10 mouse cellular contexts compared by ENCODE assay signal in the genomic region with DNA sequence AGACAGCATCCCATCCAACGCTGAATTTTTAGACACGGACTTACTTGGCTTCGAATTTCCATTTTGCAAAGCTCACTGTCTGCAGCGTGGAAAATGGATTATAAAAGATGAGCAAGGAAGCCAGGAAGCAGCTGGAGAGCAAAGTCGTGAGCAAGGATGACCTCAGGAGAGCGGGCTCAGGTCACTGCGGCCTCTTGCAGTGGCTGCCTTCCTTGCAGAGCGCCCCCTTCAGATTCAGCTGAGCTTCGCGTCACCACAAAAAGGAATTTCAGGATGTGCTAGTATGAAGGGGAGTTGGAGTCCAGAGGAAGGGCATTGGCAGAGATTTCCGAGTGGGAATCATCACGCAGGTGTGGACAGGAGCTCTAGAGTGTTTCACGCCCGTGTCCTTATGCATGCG. TPM values are rescaled to one million over a fixed set of nuclear protein-coding genes. Genes with fewer than 3 reads are reported as not detected.
DNase-seq lines count a peak whose midpoint lies in the region; ATAC-seq and TF ChIP-seq lines count a peak whose summit lies in the region.
"Had no signal": no experiment of that assay in that cellular context is flagged by ENCODE, and none has a peak within 500 bp of the region (broad histone marks: within the 10 kb centered on the region; RNA-seq: fewer than 3 reads in every experiment).

No protein-coding gene starts in this region.

- H3K27me3 ChIP-seq in heart, adult 2 months (ENCODE audit: control insufficient read depth, insufficient read depth, low read length): no peaks in the 10 kb centered on the region
- no peaks in the 10 kb centered on the region for H3K27me3 ChIP-seq in liver, adult 2 months (ENCODE audit: control insufficient read depth, insufficient read depth, low read length)
- peaks cover 12% of the 10 kb centered on the region for H3K27me3 ChIP-seq in liver, embryonic 12.5 days (replicated peaks)
- no peaks in the 10 kb centered on the region; the same call in 1 of the 2 replicates for H3K27me3 ChIP-seq in embryonic facial prominence, embryonic 10.5 days (replicated peaks; ENCODE audit: low read depth, poor library complexity, severe bottlenecking)
- H3K27me3 ChIP-seq in forebrain, embryonic 11.5 days (ENCODE audit: control insufficient read depth, insufficient read depth, low read length): no peaks in the 10 kb centered on the region
- H3K27me3 ChIP-seq: neural tube, embryonic 12.5 days had no signal

- H3K9ac ChIP-seq in heart, adult 2 months (ENCODE audit: low read depth, low read length): no peak overlapping the region
- H3K9ac ChIP-seq in liver, adult 2 months (ENCODE audit: low read depth, low read length): no peak overlapping the region
- no peak overlapping the region for H3K9ac ChIP-seq in liver, embryonic 12.5 days
- no peak overlapping the region for H3K9ac ChIP-seq in forebrain, embryonic 11.5 days (ENCODE audit: low read length)
- H3K9ac ChIP-seq: neural tube, embryonic 12.5 days had no signal

- no peak for ATAC-seq in liver, embryonic 12.5 days
- no peak for ATAC-seq in forebrain, embryonic 11.5 days (replicated peaks; ENCODE audit: low FRiP score)

- H3K27ac ChIP-seq in heart, adult 2 months: no peak overlapping the region
- H3K27ac ChIP-seq in liver, adult 2 months (replicated peaks; ENCODE audit: insufficient read depth, low read depth, low read length): no peak overlapping the region
- no peak overlapping the region for H3K27ac ChIP-seq in liver, embryonic 12.5 days
- no peak overlapping the region for H3K27ac ChIP-seq in embryonic facial prominence, embryonic 10.5 days (replicated peaks)
- no peak overlapping the region for H3K27ac ChIP-seq in forebrain, embryonic 11.5 days (ENCODE audit: low read depth, low read length)
- H3K27ac ChIP-seq: heart, embryonic 10.5 days; neural tube, embryonic 12.5 days had no signal

- no peak overlapping the region for H3K4me2 ChIP-seq in liver, embryonic 12.5 days
- H3K4me2 ChIP-seq in forebrain, embryonic 11.5 days (ENCODE audit: low read depth, low read length, severe bottlenecking): no peak overlapping the region
- H3K4me2 ChIP-seq: neural tube, embryonic 12.5 days had no signal

- WGBS in heart, adult 2 months: 28% methylated on average over 15 of the region's 15 CpGs
- 66% methylated on average over 15 of the region's 15 CpGs for WGBS in liver, adult 2 months
- WGBS in liver, embryonic 12.5 days (ENCODE audit: insufficient replicate concordance): 31% methylated on average over 15 of the region's 15 CpGs
- 20% methylated on average over 15 of the region's 15 CpGs for WGBS in embryonic facial prominence, embryonic 10.5 days
- 22% methylated on average over 15 of the region's 15 CpGs for WGBS in forebrain, embryonic 11.5 days

- no peaks in the 10 kb centered on the region for H3K36me3 ChIP-seq in heart, adult 2 months (ENCODE audit: control insufficient read depth, insufficient read depth, low read length)
- no peaks in the 10 kb centered on the region for H3K36me3 ChIP-seq in liver, adult 2 months (ENCODE audit: control insufficient read depth, insufficient read depth, low read length)
- no peaks in the 10 kb centered on the region for H3K36me3 ChIP-seq in liver, embryonic 12.5 days
- H3K36me3 ChIP-seq in embryonic facial prominence, embryonic 10.5 days (replicated peaks): no peaks in the 10 kb centered on the region
- no peaks in the 10 kb centered on the region for H3K36me3 ChIP-seq in forebrain, embryonic 11.5 days (ENCODE audit: control insufficient read depth, insufficient read depth, low read length)
- H3K36me3 ChIP-seq: heart, embryonic 10.5 days; neural tube, embryonic 12.5 days had no signal

- TF ChIP-seq POLR2A in heart, adult 2 months (IDR thresholded peaks at IDR 0.05; ENCODE audit: insufficient read depth, low read depth, low read length): no peak
- TF ChIP-seq POLR2A in liver, adult 2 months (IDR thresholded peaks at IDR 0.05; ENCODE audit: extremely low read depth, insufficient read depth, low read length): no peak

- TF ChIP-seq EP300 in heart, adult 2 months (IDR thresholded peaks at IDR 0.05; ENCODE audit: insufficient read depth, low read depth, low read length): no peak

- DNase-seq in heart, adult 2 months: no peak
- DNase-seq in heart, adult 8-10 months (ENCODE audit: low spot score): no peak
- DNase-seq in liver, adult 2 months (ENCODE audit: extremely low read depth, low read depth, low spot score): no peak
- peak; percentile 22 for DNase-seq in NIH3T3 (ENCODE audit: low read depth)
- DNase-seq in embryonic facial prominence, embryonic 10.5 days (ENCODE audit: low spot score): peak; percentile 45
- DNase-seq in forebrain, embryonic 11.5 days (ENCODE audit: low spot score): no peak
- no peak for DNase-seq in thymus, postnatal 36 days

- TF ChIP-seq CTCF in heart, adult 2 months (IDR thresholded peaks at IDR 0.05): peak; percentile 43
- peak; percentile 43 for TF ChIP-seq CTCF in liver, adult 2 months (IDR thresholded peaks at IDR 0.05; ENCODE audit: low read depth, low read length)

- no peaks in the 10 kb centered on the region for H3K79me2 ChIP-seq in heart, adult 2 months (replicated peaks; ENCODE audit: control insufficient read depth, insufficient read depth, low read length)
- H3K79me2 ChIP-seq in liver, adult 2 months (ENCODE audit: control insufficient read depth, insufficient read depth, low read length): no peaks in the 10 kb centered on the region

- intact Hi-C loops in heart, adult 2 months (cut with DNase I): no loop called here

- H3K4me3 ChIP-seq in heart, adult 2 months: no peak overlapping the region
- no peak overlapping the region for H3K4me3 ChIP-seq in liver, adult 2 months (ENCODE audit: insufficient read depth, low read depth, low read length)
- H3K4me3 ChIP-seq in liver, embryonic 12.5 days: no peak overlapping the region
- no peak overlapping the region for H3K4me3 ChIP-seq in embryonic facial prominence, embryonic 10.5 days
- H3K4me3 ChIP-seq in forebrain, embryonic 11.5 days (ENCODE audit: low read depth, low read length): no peak overlapping the region
- H3K4me3 ChIP-seq: heart, embryonic 10.5 days; neural tube, embryonic 12.5 days had no signal

- no peaks in the 10 kb centered on the region for H3K4me1 ChIP-seq in heart, adult 2 months (ENCODE audit: control insufficient read depth, insufficient read depth, low read length)
- peaks cover 3% of the 10 kb centered on the region for H3K4me1 ChIP-seq in liver, adult 2 months (ENCODE audit: control insufficient read depth, insufficient read depth, low read length)
- H3K4me1 ChIP-seq in liver, embryonic 12.5 days: no peaks in the 10 kb centered on the region
- peaks cover 7% of the 10 kb centered on the region for H3K4me1 ChIP-seq in embryonic facial prominence, embryonic 10.5 days
- 0 out of 2 replicates have a peak, but pooled peaks cover 2% of the 10 kb centered on the region for H3K4me1 ChIP-seq in forebrain, embryonic 11.5 days (replicated peaks; ENCODE audit: control insufficient read depth, insufficient read depth, low read length)
- H3K4me1 ChIP-seq: neural tube, embryonic 12.5 days had no signal

- H3K9me3 ChIP-seq in liver, embryonic 12.5 days (replicated peaks): no peaks in the 10 kb centered on the region
- no peaks in the 10 kb centered on the region for H3K9me3 ChIP-seq in embryonic facial prominence, embryonic 10.5 days
- no peaks in the 10 kb centered on the region for H3K9me3 ChIP-seq in forebrain, embryonic 11.5 days (ENCODE audit: control insufficient read depth, low read length)
- H3K9me3 ChIP-seq: heart, embryonic 10.5 days; neural tube, embryonic 12.5 days had no signal

RNA-seq across cellular contexts. Expression of a gene that starts 10.3 kb away (rescaled TPM):
- 10 to 100 TPM; 22.6 to 28.7 TPM for total RNA-seq in heart, adult 2 months (2021)
- polyA plus RNA-seq in heart, adult 2 months (2012; rRNA removed): 22.3 and 36.0 TPM in 2 replicates
- total RNA-seq in heart, adult 8-10 months (2022): 10 to 100 TPM; 24.1 to 35.6 (median 29.8) TPM
- 68.7 and 74.7 TPM in 2 replicates for total RNA-seq in liver, adult 2 months (2014; rRNA removed)
- polyA plus RNA-seq in liver, adult 2 months (2012; rRNA removed): 44.0 and 56.0 TPM in 2 replicates
- polyA plus RNA-seq in liver, embryonic 12.5 days (2016; fragmentation: Nextera tagmentation; extraction: Ambion mirVana): 57.4 and 61.7 TPM in 2 replicates
- 76.4 and 80.4 TPM in 2 replicates for polyA plus RNA-seq in embryonic facial prominence, embryonic 10.5 days (2016; fragmentation: Nextera tagmentation; extraction: Ambion mirVana)
- polyA plus RNA-seq in forebrain, embryonic 11.5 days (2014; fragmentation: Nextera tagmentation; extraction: Ambion mirVana): 75.7 and 83.7 TPM in 2 replicates

RNA-seq across cellular contexts. Expression of a gene that starts 10.4 kb away (rescaled TPM):
- 1 to 10 TPM; 1.9 to 2.0 TPM for total RNA-seq in heart, adult 2 months (2021)
- 0.35 TPM in 1 of 2 replicates, not detected in the other for polyA plus RNA-seq in heart, adult 2 months (2012; rRNA removed)
- total RNA-seq in heart, adult 8-10 months (2022): 1 to 10 TPM; 1.4 to 3.6 (median 2.9) TPM
- 8.9 TPM in 2 replicates for total RNA-seq in liver, adult 2 months (2014; rRNA removed)
- 0.81 TPM in 1 of 2 replicates, not detected in the other for polyA plus RNA-seq in liver, adult 2 months (2012; rRNA removed)
- polyA plus RNA-seq in liver, embryonic 12.5 days (2016; fragmentation: Nextera tagmentation; extraction: Ambion mirVana): 0.71 and 0.86 TPM in 2 replicates
- polyA plus RNA-seq in embryonic facial prominence, embryonic 10.5 days (2016; fragmentation: Nextera tagmentation; extraction: Ambion mirVana): 0.92 and 1.4 TPM in 2 replicates
- 0.71 TPM in 1 of 2 replicates, not detected in the other for polyA plus RNA-seq in forebrain, embryonic 11.5 days (2014; fragmentation: Nextera tagmentation; extraction: Ambion mirVana)

RNA-seq across cellular contexts. Expression of a gene that starts 11.4 kb away (rescaled TPM):
- 10 to 100 TPM; 18.1 to 26.3 TPM for total RNA-seq in heart, adult 2 months (2021)
- polyA plus RNA-seq in heart, adult 2 months (2012; rRNA removed): 1.3 and 1.5 TPM in 2 replicates
- total RNA-seq in heart, adult 8-10 months (2022): 10 to 100 TPM; 17.5 to 26.5 (median 24.3) TPM
- 99.7 and 113 TPM in 2 replicates for total RNA-seq in liver, adult 2 months (2014; rRNA removed)
- 1.6 and 2.9 TPM in 2 replicates for polyA plus RNA-seq in liver, adult 2 months (2012; rRNA removed)
- 15.9 and 17.5 TPM in 2 replicates for polyA plus RNA-seq in liver, embryonic 12.5 days (2016; fragmentation: Nextera tagmentation; extraction: Ambion mirVana)
- 11.7 and 12.5 TPM in 2 replicates for polyA plus RNA-seq in embryonic facial prominence, embryonic 10.5 days (2016; fragmentation: Nextera tagmentation; extraction: Ambion mirVana)
- polyA plus RNA-seq in forebrain, embryonic 11.5 days (2014; fragmentation: Nextera tagmentation; extraction: Ambion mirVana): 16.5 and 18.7 TPM in 2 replicates

RNA-seq across cellular contexts. Expression of a gene that starts 11.7 kb away (rescaled TPM):
- total RNA-seq in heart, adult 2 months (2021): 10 to 100 TPM in 1 of 2 experiments, 1 to 10 TPM in 1; 9.4 to 10.1 TPM
- 6.9 and 11.9 TPM in 2 replicates for polyA plus RNA-seq in heart, adult 2 months (2012; rRNA removed)
- total RNA-seq in heart, adult 8-10 months (2022): 10 to 100 TPM in 2 of 4 experiments, 1 to 10 TPM in 2; 8.3 to 10.2 (median 9.8) TPM
- total RNA-seq in liver, adult 2 months (2014; rRNA removed): 2.9 TPM in 2 replicates
- 1.4 and 1.9 TPM in 2 replicates for polyA plus RNA-seq in liver, adult 2 months (2012; rRNA removed)
- polyA plus RNA-seq in liver, embryonic 12.5 days (2016; fragmentation: Nextera tagmentation; extraction: Ambion mirVana): 6.1 and 6.6 TPM in 2 replicates
- 6.4 and 7.8 TPM in 2 replicates for polyA plus RNA-seq in embryonic facial prominence, embryonic 10.5 days (2016; fragmentation: Nextera tagmentation; extraction: Ambion mirVana)
- polyA plus RNA-seq in forebrain, embryonic 11.5 days (2014; fragmentation: Nextera tagmentation; extraction: Ambion mirVana): 14.3 and 15.8 TPM in 2 replicates

RNA-seq across cellular contexts. Expression of a gene that starts 28.3 kb away (rescaled TPM):
- total RNA-seq in heart, adult 2 months (2021): 1 to 10 TPM; 3.4 to 5.4 TPM
- polyA plus RNA-seq in heart, adult 2 months (2012; rRNA removed): 4.5 and 5.7 TPM in 2 replicates
- total RNA-seq in heart, adult 8-10 months (2022): 1 to 10 TPM; 1.6 to 7.0 (median 4.2) TPM
- under 0.01 and 0.07 TPM in 2 replicates for total RNA-seq in liver, adult 2 months (2014; rRNA removed)
- 0.04 and 0.66 TPM in 2 replicates for polyA plus RNA-seq in liver, adult 2 months (2012; rRNA removed)
- polyA plus RNA-seq in liver, embryonic 12.5 days (2016; fragmentation: Nextera tagmentation; extraction: Ambion mirVana): 1.1 and 1.4 TPM in 2 replicates
- 3.0 and 3.9 TPM in 2 replicates for polyA plus RNA-seq in embryonic facial prominence, embryonic 10.5 days (2016; fragmentation: Nextera tagmentation; extraction: Ambion mirVana)
- polyA plus RNA-seq in forebrain, embryonic 11.5 days (2014; fragmentation: Nextera tagmentation; extraction: Ambion mirVana): 8.2 and 9.0 TPM in 2 replicates

Comparison
In these comparisons a context has a peak if more than half of its experiments do, and no peak if none do; other contexts are left out.
1. DNase-seq: peak in NIH3T3 (single experiment) and embryonic facial prominence, embryonic 10.5 days (single experiment); none in heart, adult 2 months (0 of 2), heart, adult 8-10 months (single experiment), liver, adult 2 months (single experiment), forebrain, embryonic 11.5 days (single experiment) and thymus, postnatal 36 days (0 of 2).